Mouse (Mus musculus): Measurements from ENCODE around the gene Col23a1. TPM values are rescaled to one million over a fixed set of nuclear protein-coding genes. Genes with fewer than 3 reads are reported as not detected.

The Col23a1 gene
- polyA plus RNA-seq, 1 experiment from 2014 or later: 5.4 TPM

GRCm38 (mm10) chr11:51338416-51338815 is 48.7 kb downstream of the Col23a1 start:
- Histone ChIP-seq H3K36me3 (ENCODE audit: control insufficient read depth, insufficient read depth, low read length) (no peaks in the 10 kb centered on the region), H3K4me3 (replicated peaks; ENCODE audit: low read depth, low read length) (no peak overlapping the region), H3K4me1 (ENCODE audit: control insufficient read depth, insufficient read depth, low read length) (no peaks in the 10 kb centered on the region), H3K27me3 (ENCODE audit: control insufficient read depth, insufficient read depth, low read length) (no peaks in the 10 kb centered on the region), H3K27ac (replicated peaks; ENCODE audit: low read depth, low read length) (no peak overlapping the region), H3K9ac (replicated peaks; ENCODE audit: low read length) (no peak overlapping the region), H3K9me3 (ENCODE audit: control insufficient read depth, low read length) (no peaks in the 10 kb centered on the region), H3K4me2 (ENCODE audit: low read length) (no peak overlapping the region)
- no peak for ATAC-seq (ENCODE audit: low FRiP score, low TSS enrichment)
- WGBS: 75% methylated on average over 7 of the region's 7 CpGs
- DNase-seq: no peak

- no peak overlapping the region for H3K4me3 ChIP-seq (replicated peaks; ENCODE audit: low read depth, low read length)
- no peaks in the 10 kb centered on the region for H3K36me3 ChIP-seq (ENCODE audit: control insufficient read depth, insufficient read depth, low read length)
- no peak overlapping the region for H3K27ac ChIP-seq (replicated peaks; ENCODE audit: low read depth, low read length)
- no peaks in the 10 kb centered on the region for H3K27me3 ChIP-seq (ENCODE audit: control insufficient read depth, insufficient read depth, low read length)
- H3K9ac ChIP-seq (replicated peaks; ENCODE audit: low read length): no peak overlapping the region
- no peak for DNase-seq
- no peak for ATAC-seq (ENCODE audit: low FRiP score, low TSS enrichment)
- no peaks in the 10 kb centered on the region for H3K4me1 ChIP-seq (ENCODE audit: control insufficient read depth, insufficient read depth, low read length)
- WGBS: 73% methylated on average over 2 of the region's 2 CpGs
- no peaks in the 10 kb centered on the region for H3K9me3 ChIP-seq (ENCODE audit: control insufficient read depth, low read length)
- no peak overlapping the region for H3K4me2 ChIP-seq (ENCODE audit: low read length)
Observed at GRCm38 (mm10) chr11:51341091-51341490, 51.4 kb downstream of the Col23a1 start.

DNA sequence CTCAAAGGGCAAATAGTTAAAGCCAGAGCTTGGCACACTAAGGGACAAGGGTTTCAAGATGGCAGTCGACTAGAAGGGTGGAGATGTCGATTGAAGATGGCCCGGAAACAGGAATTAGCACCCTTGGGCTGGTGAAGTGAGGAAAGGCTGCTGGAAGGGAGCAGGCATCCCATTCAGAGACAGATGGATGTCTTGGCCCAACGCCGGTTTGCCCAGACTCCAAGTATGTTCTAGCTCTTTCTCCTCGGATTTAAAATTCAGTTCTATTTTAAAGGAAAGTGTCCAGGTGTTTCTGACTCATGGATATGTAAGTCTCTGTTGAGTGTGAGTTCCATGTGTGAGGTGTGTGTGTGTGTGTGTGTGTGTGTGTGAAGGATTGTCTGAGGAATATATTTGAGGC is 53.1 kb downstream of the Col23a1 start:
- H3K9me3 ChIP-seq (ENCODE audit: control insufficient read depth, low read length): no peaks in the 10 kb centered on the region
- H3K9ac ChIP-seq (replicated peaks; ENCODE audit: low read length): no peak overlapping the region
- no peaks in the 10 kb centered on the region for H3K36me3 ChIP-seq (ENCODE audit: control insufficient read depth, insufficient read depth, low read length)
- ATAC-seq (ENCODE audit: low FRiP score, low TSS enrichment) (no peak), DNase-seq (no peak)
- H3K4me2 ChIP-seq (ENCODE audit: low read length): no peak overlapping the region
- no peak overlapping the region for H3K27ac ChIP-seq (replicated peaks; ENCODE audit: low read depth, low read length)
- no peaks in the 10 kb centered on the region for H3K4me1 ChIP-seq (ENCODE audit: control insufficient read depth, insufficient read depth, low read length)
- no peak overlapping the region for H3K4me3 ChIP-seq (replicated peaks; ENCODE audit: low read depth, low read length)
- H3K27me3 ChIP-seq (ENCODE audit: control insufficient read depth, insufficient read depth, low read length): no peaks in the 10 kb centered on the region
- 94% methylated on average over 6 of the region's 6 CpGs for WGBS

- DNase-seq (no peak), ATAC-seq (ENCODE audit: low FRiP score, low TSS enrichment) (no peak)
- 87% methylated on average over 4 of the region's 4 CpGs for WGBS
- Histone ChIP-seq H3K36me3 (ENCODE audit: control insufficient read depth, insufficient read depth, low read length) (no peaks in the 10 kb centered on the region), H3K9ac (replicated peaks; ENCODE audit: low read length) (no peak overlapping the region), H3K4me2 (ENCODE audit: low read length) (no peak overlapping the region), H3K27ac (replicated peaks; ENCODE audit: low read depth, low read length) (no peak overlapping the region), H3K4me1 (ENCODE audit: control insufficient read depth, insufficient read depth, low read length) (no peaks in the 10 kb centered on the region), H3K27me3 (ENCODE audit: control insufficient read depth, insufficient read depth, low read length) (no peaks in the 10 kb centered on the region), H3K4me3 (replicated peaks; ENCODE audit: low read depth, low read length) (no peak overlapping the region), H3K9me3 (ENCODE audit: control insufficient read depth, low read length) (no peaks in the 10 kb centered on the region)
Observed at GRCm38 (mm10) chr11:51343312-51343711, 53.6 kb downstream of the Col23a1 start.

DNA sequence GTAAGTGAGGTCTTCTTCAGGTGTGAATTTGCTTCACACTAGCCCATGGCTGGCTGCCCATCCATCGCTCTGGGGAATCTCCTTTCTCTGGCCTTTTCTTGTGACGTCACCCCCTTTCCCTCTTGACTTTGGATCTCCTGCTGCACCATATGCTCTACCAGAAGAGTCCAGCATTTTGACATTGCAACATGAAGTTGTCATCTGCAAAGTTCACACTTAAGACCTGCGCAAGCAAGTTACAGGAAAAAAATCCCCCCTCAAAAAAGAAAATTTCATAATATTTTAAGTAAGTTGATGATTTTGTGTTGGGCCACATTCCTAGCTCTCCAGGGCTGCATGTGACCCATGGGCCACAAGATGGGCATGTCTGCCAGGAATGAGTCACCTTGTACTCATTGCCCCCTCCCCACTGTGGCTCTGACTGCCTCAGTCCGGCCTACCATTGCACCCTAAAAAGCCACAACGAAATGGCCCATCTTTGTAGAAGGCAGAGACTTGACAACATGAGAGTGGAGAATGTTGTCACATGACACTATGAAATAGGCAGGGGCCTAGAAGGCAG is 54.1 kb downstream of the Col23a1 start:
- Histone ChIP-seq H3K27ac (replicated peaks; ENCODE audit: low read depth, low read length) (no peak overlapping the region), H3K4me1 (ENCODE audit: control insufficient read depth, insufficient read depth, low read length) (no peaks in the 10 kb centered on the region), H3K4me2 (ENCODE audit: low read length) (no peak overlapping the region), H3K36me3 (ENCODE audit: control insufficient read depth, insufficient read depth, low read length) (no peaks in the 10 kb centered on the region), H3K9me3 (ENCODE audit: control insufficient read depth, low read length) (no peaks in the 10 kb centered on the region), H3K9ac (replicated peaks; ENCODE audit: low read length) (no peak overlapping the region), H3K4me3 (replicated peaks; ENCODE audit: low read depth, low read length) (no peak overlapping the region), H3K27me3 (ENCODE audit: control insufficient read depth, insufficient read depth, low read length) (no peaks in the 10 kb centered on the region)
- DNase-seq (no peak), ATAC-seq (ENCODE audit: low FRiP score, low TSS enrichment) (no peak)
- WGBS: 93% methylated on average over 5 of the region's 5 CpGs

GRCm38 (mm10) chr11:51345481-51346465 is 56.1 kb downstream of the Col23a1 start:
- no peak overlapping the region for H3K4me3 ChIP-seq (replicated peaks; ENCODE audit: low read depth, low read length)
- no peak overlapping the region for H3K27ac ChIP-seq (replicated peaks; ENCODE audit: low read depth, low read length)
- H3K4me2 ChIP-seq (ENCODE audit: low read length): no peak overlapping the region
- H3K27me3 ChIP-seq (ENCODE audit: control insufficient read depth, insufficient read depth, low read length): no peaks in the 10 kb centered on the region
- H3K9me3 ChIP-seq (ENCODE audit: control insufficient read depth, low read length): no peaks in the 10 kb centered on the region
- ATAC-seq (ENCODE audit: low FRiP score, low TSS enrichment): no peak
- H3K9ac ChIP-seq (replicated peaks; ENCODE audit: low read length): no peak overlapping the region
- no peak for DNase-seq
- WGBS: 66% methylated on average over 21 of the region's 21 CpGs
- H3K36me3 ChIP-seq (ENCODE audit: control insufficient read depth, insufficient read depth, low read length): no peaks in the 10 kb centered on the region
- no peaks in the 10 kb centered on the region for H3K4me1 ChIP-seq (ENCODE audit: control insufficient read depth, insufficient read depth, low read length)

GRCm38 (mm10) chr11:51347756-51348155 is 58.0 kb downstream of the Col23a1 start:
- no peaks in the 10 kb centered on the region for H3K9me3 ChIP-seq (ENCODE audit: control insufficient read depth, low read length)
- WGBS: 87% methylated on average over 2 of the region's 2 CpGs
- no peaks in the 10 kb centered on the region for H3K4me1 ChIP-seq (ENCODE audit: control insufficient read depth, insufficient read depth, low read length)
- no peaks in the 10 kb centered on the region for H3K36me3 ChIP-seq (ENCODE audit: control insufficient read depth, insufficient read depth, low read length)
- ATAC-seq (ENCODE audit: low FRiP score, low TSS enrichment): no peak
- DNase-seq: no peak
- no peak overlapping the region for H3K9ac ChIP-seq (replicated peaks; ENCODE audit: low read length)
- no peak overlapping the region for H3K27ac ChIP-seq (replicated peaks; ENCODE audit: low read depth, low read length)
- no peaks in the 10 kb centered on the region for H3K27me3 ChIP-seq (ENCODE audit: control insufficient read depth, insufficient read depth, low read length)
- no peak overlapping the region for H3K4me3 ChIP-seq (replicated peaks; ENCODE audit: low read depth, low read length)
- H3K4me2 ChIP-seq (ENCODE audit: low read length): no peak overlapping the region

DNA sequence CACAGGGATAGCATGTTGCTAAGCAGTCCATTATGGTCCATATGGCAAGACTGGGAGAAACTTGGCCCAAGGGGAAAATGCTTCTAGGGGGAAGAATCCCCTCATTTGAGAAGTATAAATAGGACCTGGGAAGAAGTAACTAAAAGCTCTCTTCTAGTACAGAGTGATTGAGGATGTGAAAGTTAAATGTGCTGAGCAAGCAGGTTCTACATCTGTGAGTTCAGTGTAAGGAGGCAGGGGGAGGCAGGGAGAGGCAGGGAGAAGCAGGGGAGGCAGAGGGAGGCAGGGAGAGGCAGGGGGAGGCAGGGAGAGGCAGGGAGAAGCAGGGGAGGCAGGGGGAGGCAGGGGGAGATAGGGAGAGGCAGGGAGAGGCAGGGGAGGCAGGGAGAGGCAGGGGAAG is 59.9 kb downstream of the Col23a1 start:
- DNase-seq (no peak), ATAC-seq (ENCODE audit: low FRiP score, low TSS enrichment) (no peak)
- H3K9ac ChIP-seq (replicated peaks; ENCODE audit: low read length): no peak overlapping the region
- no peaks in the 10 kb centered on the region for H3K36me3 ChIP-seq (ENCODE audit: control insufficient read depth, insufficient read depth, low read length)
- no peak overlapping the region for H3K4me3 ChIP-seq (replicated peaks; ENCODE audit: low read depth, low read length)
- no peaks in the 10 kb centered on the region for H3K4me1 ChIP-seq (ENCODE audit: control insufficient read depth, insufficient read depth, low read length)
- no peaks in the 10 kb centered on the region for H3K9me3 ChIP-seq (ENCODE audit: control insufficient read depth, low read length)
- no peak overlapping the region for H3K27ac ChIP-seq (replicated peaks; ENCODE audit: low read depth, low read length)
- no peak overlapping the region for H3K4me2 ChIP-seq (ENCODE audit: low read length)
- no peaks in the 10 kb centered on the region for H3K27me3 ChIP-seq (ENCODE audit: control insufficient read depth, insufficient read depth, low read length)

DNA sequence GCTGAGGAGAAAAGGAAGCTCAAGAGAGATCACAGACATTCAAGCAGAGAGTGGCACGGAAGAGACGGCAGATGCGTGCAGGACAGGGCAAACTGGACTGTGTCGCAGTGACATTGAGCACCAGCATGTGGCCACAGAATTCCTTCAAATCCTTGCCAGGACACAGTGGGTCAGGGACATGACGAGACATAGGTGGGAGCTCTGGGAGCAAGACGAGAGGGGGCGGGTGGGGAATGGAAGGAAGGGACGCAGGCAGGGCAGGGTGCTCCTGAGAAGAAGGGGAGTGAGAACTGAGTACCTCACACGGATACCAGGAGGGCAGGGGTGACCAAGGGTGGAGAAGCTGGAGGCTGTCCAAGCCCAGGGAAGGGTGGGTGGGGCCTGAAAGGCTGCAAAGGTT is 61.4 kb downstream of the Col23a1 start:
- 81% methylated on average over 9 of the region's 9 CpGs for WGBS
- Histone ChIP-seq H3K4me1 (ENCODE audit: control insufficient read depth, insufficient read depth, low read length) (no peaks in the 10 kb centered on the region), H3K4me3 (replicated peaks; ENCODE audit: low read depth, low read length) (no peak overlapping the region), H3K27me3 (ENCODE audit: control insufficient read depth, insufficient read depth, low read length) (no peaks in the 10 kb centered on the region), H3K9ac (replicated peaks; ENCODE audit: low read length) (no peak overlapping the region), H3K9me3 (ENCODE audit: control insufficient read depth, low read length) (no peaks in the 10 kb centered on the region), H3K27ac (replicated peaks; ENCODE audit: low read depth, low read length) (no peak overlapping the region), H3K36me3 (ENCODE audit: control insufficient read depth, insufficient read depth, low read length) (no peaks in the 10 kb centered on the region), H3K4me2 (ENCODE audit: low read length) (no peak overlapping the region)
- no peak for DNase-seq
- ATAC-seq (ENCODE audit: low FRiP score, low TSS enrichment): no peak

All from midbrain, embryonic 14.5 days (tissue).